Mouse (Mus musculus): ENCODE data around the gene Nlrx1.

GRCm38 (mm10) chr9:44251314-44251713, 17.1 kb downstream of the Nlrx1 start, which contains the start of gene Pdzd3:
- no peak for TF ChIP-seq CTCF (IDR thresholded peaks at IDR 0.05; ENCODE audit: low read depth, low read length)
- no peak for TF ChIP-seq POLR2A (IDR thresholded peaks at IDR 0.05; ENCODE audit: borderline replicate concordance, low read depth, low read length)

Measured in bone marrow macrophage, adult 2 months (primary cell).